Comparison of ENCODE assay signal across 29 mouse cellular contexts in genomic region chr10:38458975-38459374, GRCm38 (mm10).
DNase-seq lines count a peak whose midpoint lies in the region; ATAC-seq lines count a peak whose summit lies in the region.
"Had no signal": no experiment of that assay in that cellular context is flagged by ENCODE, and none has a peak within 500 bp of the region (broad histone marks: within the 10 kb centered on the region; RNA-seq: fewer than 3 reads in every experiment).

No protein-coding gene starts in this region.

- H3K27ac ChIP-seq in embryonic facial prominence, embryonic 14.5 days (replicated peaks; ENCODE audit: low read depth, low read length) = peak overlapping the region; percentile 53
- H3K27ac ChIP-seq in limb, embryonic 11.5 days (replicated peaks; ENCODE audit: low read depth, low read length) = no peak overlapping the region
- no peak overlapping the region for H3K27ac ChIP-seq in midbrain, embryonic 11.5 days (ENCODE audit: low read depth, low read length)
- H3K27ac ChIP-seq: gastrocnemius, adult 2 months; heart, adult 2 months; heart, embryonic 13.5 days; hindbrain, embryonic 15.5 days; kidney, embryonic 15.5 days; limb, embryonic 12.5 days; lung, embryonic 15.5 days; midbrain, embryonic 13.5 days; neural tube, embryonic 13.5 days had no signal

- no peak overlapping the region for H3K4me2 ChIP-seq in embryonic facial prominence, embryonic 14.5 days (ENCODE audit: low read depth, low read length)
- no peak overlapping the region for H3K4me2 ChIP-seq in limb, embryonic 11.5 days (ENCODE audit: low read depth, severe bottlenecking)
- no peak overlapping the region for H3K4me2 ChIP-seq in midbrain, embryonic 11.5 days
- H3K4me2 ChIP-seq: heart, embryonic 13.5 days; hindbrain, embryonic 15.5 days; kidney, embryonic 15.5 days; limb, embryonic 12.5 days; liver, embryonic 11.5 days; lung, embryonic 15.5 days; midbrain, embryonic 13.5 days; neural tube, embryonic 13.5 days had no signal

- no peak overlapping the region for H3K4me3 ChIP-seq in embryonic facial prominence, embryonic 14.5 days (ENCODE audit: low read depth, low read length)
- no peak overlapping the region for H3K4me3 ChIP-seq in limb, embryonic 11.5 days (ENCODE audit: low read depth, low read length)
- H3K4me3 ChIP-seq in midbrain, embryonic 11.5 days (ENCODE audit: low read depth, low read length) = no peak overlapping the region
- H3K4me3 ChIP-seq: erythroblast, embryonic 14.5 days; gastrocnemius, adult 2 months; heart, adult 2 months; heart, embryonic 13.5 days; hindbrain, embryonic 15.5 days; kidney, embryonic 15.5 days; limb, embryonic 12.5 days; lung, embryonic 15.5 days; megakaryocyte, embryonic 14.5 days; midbrain, embryonic 13.5 days; neural tube, embryonic 13.5 days had no signal

- peak; percentile 23 for DNase-seq in MN1 (ENCODE audit: low spot score)
- DNase-seq in embryo, embryonic 10.5 days (ENCODE audit: low spot score) = peak; percentile 28
- peak; percentile 88 for DNase-seq in embryonic facial prominence, embryonic 14.5 days (ENCODE audit: low spot score)
- DNase-seq in limb, embryonic 11.5 days (ENCODE audit: low spot score) = peak; percentile 49
- no peak for DNase-seq in lung, postnatal 36 days
- no peak for DNase-seq in urinary bladder, postnatal 4 days (ENCODE audit: low spot score in 2 of 2)
- no peak for DNase-seq in midbrain, embryonic 11.5 days (ENCODE audit: low spot score, missing footprints)
- DNase-seq: adrenal gland, adult 2 months; cerebellum, adult 2 months; cerebellum, postnatal 25 days; gastrocnemius, adult 2 months; gastrocnemius, postnatal 36 days; heart, adult 2 months; heart, postnatal 10 days; kidney, adult 18-20 months; kidney, postnatal 36 days; right cerebral cortex, postnatal 4 days; thymus, adult 2 months; thymus, postnatal 36 days had no signal

- H3K9ac ChIP-seq in embryonic facial prominence, embryonic 14.5 days (ENCODE audit: low read depth, low read length) = no peak overlapping the region
- no peak overlapping the region for H3K9ac ChIP-seq in limb, embryonic 11.5 days (ENCODE audit: low read length)
- H3K9ac ChIP-seq in midbrain, embryonic 11.5 days (ENCODE audit: low read length) = no peak overlapping the region
- H3K9ac ChIP-seq: heart, embryonic 13.5 days; hindbrain, embryonic 15.5 days; kidney, embryonic 15.5 days; limb, embryonic 12.5 days; lung, embryonic 15.5 days; midbrain, embryonic 13.5 days; neural tube, embryonic 13.5 days had no signal

- H3K4me1 ChIP-seq in embryonic facial prominence, embryonic 14.5 days (ENCODE audit: control insufficient read depth, insufficient read depth, low read length) = peaks cover 8% of the 10 kb centered on the region; the same call in 1 of the 2 replicates
- peaks cover 5% of the 10 kb centered on the region; the same call in 1 of the 2 replicates for H3K4me1 ChIP-seq in limb, embryonic 11.5 days (ENCODE audit: control insufficient read depth, insufficient read depth, low read length)
- H3K4me1 ChIP-seq in midbrain, embryonic 11.5 days (ENCODE audit: control insufficient read depth, insufficient read depth, low read length) = no peaks in the 10 kb centered on the region
- H3K4me1 ChIP-seq: heart, embryonic 13.5 days; hindbrain, embryonic 15.5 days; kidney, embryonic 15.5 days; lung, embryonic 15.5 days; megakaryocyte, embryonic 14.5 days; midbrain, embryonic 13.5 days; neural tube, embryonic 13.5 days had no signal

- peak; percentile 76; the same call in 1 of the 2 replicates for ATAC-seq in embryonic facial prominence, embryonic 14.5 days (ENCODE audit: low read depth)
- no peak for ATAC-seq in limb, embryonic 11.5 days (ENCODE audit: insufficient number of reproducible peaks, low FRiP score, low TSS enrichment, low read depth)
- ATAC-seq in midbrain, embryonic 11.5 days (ENCODE audit: low FRiP score) = no peak
- ATAC-seq: midbrain, embryonic 13.5 days had no signal

- H3K27me3 ChIP-seq in embryonic facial prominence, embryonic 14.5 days (replicated peaks; ENCODE audit: control insufficient read depth, insufficient read depth, low read length) = no peaks in the 10 kb centered on the region
- H3K27me3 ChIP-seq in limb, embryonic 11.5 days (ENCODE audit: control insufficient read depth, insufficient read depth, low read length) = no peaks in the 10 kb centered on the region
- no peaks in the 10 kb centered on the region for H3K27me3 ChIP-seq in midbrain, embryonic 11.5 days (ENCODE audit: control insufficient read depth, insufficient read depth, low read length)
- H3K27me3 ChIP-seq: heart, embryonic 13.5 days; hindbrain, embryonic 15.5 days; kidney, embryonic 15.5 days; limb, embryonic 12.5 days; lung, embryonic 15.5 days; megakaryocyte, embryonic 14.5 days; midbrain, embryonic 13.5 days; neural tube, embryonic 13.5 days had no signal

- 26% methylated on average over 3 of the region's 3 CpGs for WGBS in embryonic facial prominence, embryonic 14.5 days
- WGBS in limb, embryonic 11.5 days = 20% methylated on average over 3 of the region's 3 CpGs
- WGBS in midbrain, embryonic 11.5 days = 73% methylated on average over 3 of the region's 3 CpGs

- no peaks in the 10 kb centered on the region for H3K36me3 ChIP-seq in embryonic facial prominence, embryonic 14.5 days (ENCODE audit: control insufficient read depth, insufficient read depth, low read length)
- H3K36me3 ChIP-seq in limb, embryonic 11.5 days (ENCODE audit: control insufficient read depth, insufficient read depth, low read length) = no peaks in the 10 kb centered on the region
- H3K36me3 ChIP-seq in midbrain, embryonic 11.5 days (ENCODE audit: control insufficient read depth, insufficient read depth, low read length) = no peaks in the 10 kb centered on the region
- H3K36me3 ChIP-seq: heart, embryonic 13.5 days; hindbrain, embryonic 15.5 days; kidney, embryonic 15.5 days; limb, embryonic 12.5 days; lung, embryonic 15.5 days; midbrain, embryonic 13.5 days; neural tube, embryonic 13.5 days had no signal

- no peaks in the 10 kb centered on the region for H3K9me3 ChIP-seq in embryonic facial prominence, embryonic 14.5 days (ENCODE audit: control insufficient read depth, low read length)
- no peaks in the 10 kb centered on the region for H3K9me3 ChIP-seq in limb, embryonic 11.5 days (ENCODE audit: control insufficient read depth, low read length)
- no peaks in the 10 kb centered on the region for H3K9me3 ChIP-seq in midbrain, embryonic 11.5 days (ENCODE audit: control insufficient read depth, low read length)
- H3K9me3 ChIP-seq: heart, embryonic 13.5 days; hindbrain, embryonic 15.5 days; kidney, embryonic 15.5 days; limb, embryonic 12.5 days; lung, embryonic 15.5 days; midbrain, embryonic 13.5 days; neural tube, embryonic 13.5 days had no signal

Comparison
In these comparisons a context has a peak if more than half of its experiments do, and no peak if none do; other contexts are left out.
1. DNase-seq: peak in MN1 (single experiment), embryo, embryonic 10.5 days (single experiment), embryonic facial prominence, embryonic 14.5 days (single experiment) and limb, embryonic 11.5 days (single experiment); none in lung, postnatal 36 days (single experiment), urinary bladder, postnatal 4 days (0 of 2) and midbrain, embryonic 11.5 days (single experiment).